In the genomic region with DNA sequence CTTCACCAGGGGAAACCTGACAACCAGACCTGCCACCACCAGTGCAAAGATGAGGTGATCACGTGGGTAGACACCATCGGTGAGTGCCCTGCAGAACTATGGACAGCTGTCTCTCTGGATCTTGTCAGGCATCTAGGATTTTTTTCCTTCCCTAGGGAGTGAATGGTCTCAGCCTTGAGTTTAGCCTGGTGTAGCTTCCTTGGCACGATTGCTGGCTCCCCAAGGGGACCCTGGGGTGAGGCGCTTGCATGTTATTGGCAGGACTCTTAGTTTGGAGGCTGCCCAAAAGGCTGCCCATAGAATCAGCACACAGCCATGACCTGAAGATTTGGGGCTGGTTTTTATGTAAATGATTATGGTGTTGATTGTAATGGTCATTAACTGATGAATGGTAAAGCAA, we compare ENCODE assay signal across 15 mouse cellular contexts. TPM values are rescaled to one million over a fixed set of nuclear protein-coding genes. Genes with fewer than 3 reads are reported as not detected.
DNase-seq lines count a peak whose midpoint lies in the region; ATAC-seq lines count a peak whose summit lies in the region.
"Had no signal": no experiment of that assay in that cellular context is flagged by ENCODE, and none has a peak within 500 bp of the region (broad histone marks: within the 10 kb centered on the region; RNA-seq: fewer than 3 reads in every experiment).

No protein-coding gene starts in this region.

- no peak overlapping the region for H3K4me3 ChIP-seq in embryonic facial prominence, embryonic 12.5 days
- H3K4me3 ChIP-seq: heart, embryonic 12.5 days; hindbrain, embryonic 10.5 days; liver, embryonic 15.5 days had no signal

- intact Hi-C loops in heart, postnatal 36 days (cut with DNase I), result loop anchor here (10.0 kb wide), 1 partner anchor 639 kb away; no protein-coding TSS in a partner anchor

- H3K4me1 ChIP-seq in embryonic facial prominence, embryonic 12.5 days, result peaks cover 72% of the 10 kb centered on the region

- H3K27ac ChIP-seq in embryonic facial prominence, embryonic 12.5 days, result peak overlapping the region; percentile 63
- H3K27ac ChIP-seq: hindbrain, postnatal 0 days; liver, embryonic 15.5 days had no signal

- H3K4me2 ChIP-seq in embryonic facial prominence, embryonic 12.5 days (replicated peaks), result no peak overlapping the region
- H3K4me2 ChIP-seq: heart, embryonic 12.5 days; liver, embryonic 15.5 days had no signal

- no peak for ATAC-seq in cerebellum, adult (ENCODE audit: insufficient number of reproducible peaks, low FRiP score, low TSS enrichment)
- no peak for ATAC-seq in embryonic facial prominence, embryonic 12.5 days (ENCODE audit: insufficient number of reproducible peaks, insufficient read depth, low FRiP score, low TSS enrichment)
- no peak for ATAC-seq in inflammation-experienced regulatory T-cells, adult 6 months
- ATAC-seq: forebrain, embryonic 16.5 days; hindbrain, postnatal 0 days had no signal

- 68% methylated on average over 4 of the region's 4 CpGs for WGBS in embryonic facial prominence, embryonic 12.5 days

- H3K36me3 ChIP-seq in embryonic facial prominence, embryonic 12.5 days, result peaks cover 20% of the 10 kb centered on the region
- H3K36me3 ChIP-seq: hindbrain, embryonic 10.5 days; liver, embryonic 15.5 days had no signal

- H3K9me3 ChIP-seq in embryonic facial prominence, embryonic 12.5 days, result no peaks in the 10 kb centered on the region
- H3K9me3 ChIP-seq: heart, embryonic 12.5 days; hindbrain, embryonic 10.5 days; liver, embryonic 15.5 days had no signal

- no peak overlapping the region for H3K9ac ChIP-seq in embryonic facial prominence, embryonic 12.5 days
- H3K9ac ChIP-seq: heart, embryonic 12.5 days; liver, embryonic 15.5 days had no signal

- no peaks in the 10 kb centered on the region for H3K27me3 ChIP-seq in embryonic facial prominence, embryonic 12.5 days
- H3K27me3 ChIP-seq: heart, embryonic 12.5 days; liver, embryonic 15.5 days had no signal

- DNase-seq in cerebellum, adult 9-10 months, result peak; percentile 63
- peak; percentile 17 for DNase-seq in heart, postnatal 4 days
- DNase-seq in heart, postnatal 36 days, result no peak
- DNase-seq in cerebellum, postnatal 10 days, result peak; percentile 70 to 82
- DNase-seq: B cell, adult 2 months; right cerebral cortex, postnatal 14 days; thymus, postnatal 4 days had no signal

RNA-seq across cellular contexts. Expression of a gene that starts 22.7 kb away (rescaled TPM):
- 10 to 100 TPM; 17.0 to 18.1 TPM for total RNA-seq in heart, postnatal 4 days (2021)
- total RNA-seq in heart, postnatal 36 days (2021), result 1 to 10 TPM; 7.9 to 8.6 TPM
- polyA plus RNA-seq in embryonic facial prominence, embryonic 12.5 days (2016; fragmentation: Nextera tagmentation; extraction: Ambion mirVana), result 62.6 and 63.6 TPM in 2 replicates
- 10 to 100 TPM; 28.7 to 35.6 (median 29.5) TPM for polyA plus RNA-seq in inflammation-experienced regulatory T-cells, adult 6 months (2017; shearing (Covaris generic))

Comparison
In these comparisons a context has a peak if more than half of its experiments do, and no peak if none do; other contexts are left out.
1. DNase-seq: peak in cerebellum, adult 9-10 months (single experiment), heart, postnatal 4 days (single experiment) and cerebellum, postnatal 10 days (2 of 2); none in heart, postnatal 36 days (0 of 2).